Mouse (Mus musculus) gastrocnemius, postnatal 4 days (tissue): ENCODE measurements around the gene Hnrnpab. TPM values are rescaled to one million over a fixed set of nuclear protein-coding genes. Genes with fewer than 3 reads are reported as not detected.

Source experiments
- DNase-seq, 2 experiments: peaks; one replicate each; pipeline ENCODE4 v3.0.0; 2021 to 2022; ENCODE audit warnings: low spot score in 2 of 2, mixed read lengths in 2 of 2
- total RNA-seq, 2 experiments: library from RNA; stranded (reverse); gene quantifications; 2 replicates each; pipeline ENCODE4 v1.2.3; 2021

Hnrnpab gene
- total RNA-seq, 2 experiments from 2014 or later = 218 to 241 TPM

DNA sequence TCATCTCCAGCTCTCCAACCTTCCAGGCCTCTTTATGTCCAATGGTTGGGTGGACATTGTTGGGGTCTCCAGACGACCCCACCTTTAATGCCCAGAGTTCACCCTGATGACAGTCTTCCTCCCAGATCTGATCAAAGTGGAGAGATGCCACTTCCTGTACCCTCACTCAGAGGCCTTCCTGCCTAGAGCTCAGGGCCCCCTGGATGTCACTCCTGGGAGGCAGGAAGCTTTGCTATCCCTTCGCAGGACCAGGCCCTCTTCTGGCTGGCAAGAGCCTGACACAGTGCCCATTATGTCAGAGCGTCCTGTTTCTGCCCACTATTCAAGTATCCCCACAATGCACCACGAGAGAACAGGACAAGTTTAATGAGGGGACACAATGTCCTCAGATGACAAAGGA is 27.6 kb downstream of the Hnrnpab start:
- no peak for DNase-seq

DNA sequence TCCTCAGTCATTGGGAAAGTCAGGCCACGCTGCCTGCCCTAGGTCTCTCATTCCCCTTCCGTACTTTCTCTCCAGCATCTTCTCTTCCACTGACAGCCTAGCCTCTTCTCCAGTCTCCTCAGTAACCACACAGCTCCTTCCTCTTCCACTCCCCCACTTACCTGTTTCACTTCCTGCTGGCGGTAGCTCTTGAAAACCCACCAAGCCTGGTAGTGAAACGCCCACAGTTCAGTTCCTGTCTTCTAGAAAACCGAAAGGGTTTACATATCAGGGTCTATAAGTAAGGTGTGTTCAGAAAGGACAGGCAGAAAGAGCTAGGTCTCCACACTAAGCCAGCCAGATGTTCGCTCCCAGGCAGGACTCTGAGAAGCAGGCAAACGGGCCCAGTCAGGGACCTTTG is 29.1 kb downstream of the Hnrnpab start:
- DNase-seq = no peak

DNA sequence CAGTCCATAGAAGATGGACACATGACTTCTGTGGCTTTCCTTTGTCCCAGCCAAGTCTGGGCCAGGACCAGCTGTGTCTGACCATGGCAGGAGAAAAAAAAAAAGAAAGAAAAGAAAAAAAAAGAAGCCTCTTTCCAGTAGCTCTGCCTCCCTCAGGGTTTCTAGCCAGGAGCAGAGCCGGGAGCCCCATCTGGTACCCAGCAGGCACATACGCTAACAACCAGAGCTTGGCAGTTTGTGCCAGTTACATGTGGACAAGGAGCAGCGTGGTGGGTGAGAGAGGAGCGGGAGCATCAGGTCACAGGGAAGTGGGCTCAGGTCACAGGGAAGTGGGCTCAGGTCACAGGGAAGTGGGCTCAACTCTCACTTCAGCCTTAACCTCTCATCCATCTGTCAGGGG is 30.2 kb downstream of the Hnrnpab start:
- DNase-seq = no peak

DNA sequence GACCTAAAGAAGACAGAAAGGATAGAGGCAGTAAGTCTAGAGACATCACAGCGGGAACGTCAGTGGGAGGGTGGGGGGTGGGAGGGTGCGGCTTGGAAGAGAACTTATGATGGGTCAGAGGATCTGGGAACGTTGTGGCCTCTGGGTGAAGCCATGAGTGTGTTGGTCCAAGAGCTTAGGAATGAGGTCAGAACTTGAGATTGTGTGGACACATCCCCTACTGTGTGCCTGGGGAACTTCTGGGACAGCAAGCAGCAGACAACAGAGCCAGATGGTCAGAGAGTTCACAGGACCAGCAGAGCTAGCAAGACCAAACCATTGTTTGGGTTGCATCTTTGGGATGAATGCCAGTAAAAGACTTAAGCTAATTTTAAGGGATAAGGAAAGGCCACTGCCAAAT is 37.8 kb downstream of the Hnrnpab start:
- no peak for DNase-seq

DNA sequence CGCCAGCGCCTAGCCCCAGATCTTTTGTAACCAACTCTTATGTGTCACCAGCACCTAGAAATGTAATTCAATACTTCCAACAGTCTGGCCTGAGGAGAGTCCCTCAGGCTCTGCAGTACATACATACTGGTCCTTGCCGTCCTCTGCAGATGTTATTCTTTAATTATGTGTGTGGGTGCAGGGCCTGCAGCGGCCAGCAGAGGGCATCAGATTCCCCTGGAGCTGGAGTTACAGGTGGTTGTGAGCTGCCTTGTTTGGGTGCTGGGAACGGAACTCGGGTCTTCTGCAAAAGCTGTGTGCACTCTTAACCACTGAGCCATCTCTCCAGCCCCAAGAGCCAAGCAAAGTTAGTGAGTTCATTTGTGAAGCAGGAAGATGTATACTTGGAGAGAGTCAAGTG is 40.7 kb downstream of the Hnrnpab start:
- no peak for DNase-seq

DNA sequence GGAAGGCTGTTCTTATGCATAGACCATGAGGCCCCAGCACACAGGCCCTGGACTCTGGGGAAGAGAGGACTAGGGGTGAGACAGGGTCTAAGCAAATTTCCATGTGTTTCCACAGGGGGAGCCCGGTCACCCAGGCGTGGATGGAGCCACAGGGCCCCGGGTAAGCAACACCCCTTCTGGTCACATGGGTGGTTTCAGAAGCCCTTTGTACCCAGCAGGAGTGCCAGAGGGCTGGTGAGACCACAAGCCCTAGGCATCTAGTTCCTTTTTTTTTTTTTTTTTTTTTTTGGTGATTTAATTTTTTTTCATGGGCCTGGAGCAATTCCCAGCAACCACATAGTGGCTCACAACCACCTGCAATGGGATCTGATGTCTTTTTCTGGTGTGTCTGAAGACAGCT is 41.6 kb downstream of the Hnrnpab start:
- no peak for DNase-seq

DNA sequence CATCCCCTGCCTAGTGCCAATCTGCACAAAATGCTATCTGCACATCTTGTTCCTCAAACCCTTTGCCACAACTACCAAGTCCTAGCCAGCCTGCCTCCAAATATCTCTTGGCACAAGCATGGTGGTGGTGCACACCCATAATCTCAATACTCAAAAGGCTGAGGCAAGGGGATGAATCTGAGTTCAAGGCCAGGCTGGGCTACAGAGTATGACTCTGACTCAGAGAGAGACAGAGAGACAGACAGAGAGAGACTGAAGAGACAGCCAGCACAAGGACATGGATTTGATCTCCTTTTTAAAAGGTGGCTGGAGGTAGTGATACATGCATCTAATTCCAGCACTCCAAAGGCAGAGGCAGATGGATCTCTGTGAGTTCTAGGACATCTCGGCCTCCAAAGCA is 43.4 kb downstream of the Hnrnpab start:
- DNase-seq = no peak

DNA sequence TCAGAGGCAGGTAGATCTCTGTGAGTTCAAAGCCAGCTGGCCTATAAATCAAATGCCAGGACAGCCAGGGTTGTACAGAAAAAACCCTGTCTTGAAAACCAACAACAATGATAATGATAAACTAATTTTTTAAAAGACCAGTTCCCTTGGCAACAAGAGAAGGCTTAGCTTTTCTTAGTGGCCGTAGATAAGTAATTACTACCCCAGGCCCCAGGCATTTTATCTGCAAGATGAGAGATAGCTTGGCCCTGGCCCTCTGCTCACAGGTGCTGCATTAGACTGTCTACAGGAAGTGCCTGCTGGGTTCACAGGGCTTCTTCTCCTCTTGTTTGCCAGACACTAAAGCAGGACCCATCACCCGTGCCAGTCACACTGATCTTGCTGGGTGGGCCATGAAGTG is 51.6 kb downstream of the Hnrnpab start:
- no peak for DNase-seq

DNA sequence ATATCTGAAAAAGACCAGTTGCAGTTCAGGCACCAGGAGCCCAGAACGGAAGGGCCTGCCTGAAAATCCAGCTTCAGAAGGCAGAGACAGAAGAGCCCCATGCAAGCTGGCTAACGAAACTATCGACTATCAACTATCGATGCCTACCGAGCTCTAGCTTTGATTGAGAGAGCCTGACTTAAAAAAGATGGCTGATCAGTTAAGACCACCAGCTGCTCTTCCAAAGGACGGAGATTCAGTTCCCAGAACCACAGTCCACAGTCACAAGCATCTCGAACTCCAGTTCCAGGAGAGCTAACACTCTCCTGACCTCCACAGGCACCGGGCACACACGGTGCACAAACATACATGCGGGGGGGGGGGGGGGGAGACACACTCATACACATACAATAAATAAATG is 52.1 kb downstream of the Hnrnpab start:
- DNase-seq = no peak

DNA sequence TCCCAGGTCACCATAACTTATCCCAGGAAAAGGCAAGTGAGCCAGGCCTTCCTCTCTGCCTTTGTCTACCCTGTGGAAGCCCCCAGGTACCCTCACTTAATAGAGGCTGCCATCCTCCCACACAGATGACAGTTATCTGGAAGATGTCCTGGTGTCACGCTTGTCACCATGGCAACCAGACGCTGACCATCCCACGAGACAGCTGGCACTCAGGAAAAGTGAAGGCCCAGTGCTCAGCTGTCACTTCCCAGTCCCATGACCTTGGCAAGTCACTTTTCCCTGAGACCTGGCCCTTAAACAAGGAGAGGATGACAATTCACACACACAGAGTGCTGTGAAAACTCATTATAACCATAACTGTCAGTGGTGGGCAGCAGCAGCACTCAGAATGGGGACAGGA is 54.6 kb downstream of the Hnrnpab start:
- DNase-seq = no peak

DNA sequence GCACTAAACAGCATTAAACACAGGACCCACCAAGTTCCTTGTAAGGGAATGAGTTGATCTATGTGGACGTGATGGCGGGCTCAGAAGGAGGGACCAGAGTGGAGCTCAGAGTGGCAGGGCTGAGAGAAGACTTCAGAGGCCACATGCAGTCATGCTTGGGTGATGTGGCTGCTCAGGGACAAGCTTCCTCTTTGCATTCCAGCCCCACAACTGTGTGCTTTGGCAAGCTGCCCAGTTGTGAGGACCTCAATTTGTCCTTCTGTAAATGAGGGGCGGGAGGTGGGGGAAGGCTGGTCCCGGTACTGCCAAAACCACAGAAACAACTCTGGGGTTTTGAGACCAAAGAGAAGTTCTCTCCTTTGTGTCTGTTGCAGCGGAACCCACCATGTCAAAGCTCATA is 55.4 kb downstream of the Hnrnpab start:
- no peak for DNase-seq

Other genes starting within 250 kb of the Hnrnpab start
- 10 to 100 TPM; 18.7 to 20.9 TPM for gene Phykpl, start 22.1 kb downstream of the Hnrnpab start, total RNA-seq
- 10 to 100 TPM; 35.4 to 37.3 TPM for gene Nhp2, start 12.9 kb upstream of the Hnrnpab start, total RNA-seq
- 10 to 100 TPM; 20.9 to 23.0 TPM for gene Rmnd5b, start 29.0 kb upstream of the Hnrnpab start, total RNA-seq
- 10 to 100 TPM; 20.9 to 22.7 TPM for gene N4bp3, start 44.0 kb upstream of the Hnrnpab start, total RNA-seq
- gene D930048N14Rik, start 44.1 kb upstream of the Hnrnpab start, total RNA-seq = 1 to 10 TPM; 1.1 to 1.6 TPM
- gene 0610009B22Rik, start 82.0 kb upstream of the Hnrnpab start, total RNA-seq = 10 to 100 TPM; 25.1 to 25.6 TPM
- 10 to 100 TPM; 23.4 to 28.3 TPM for gene Sec24a, start 156.8 kb upstream of the Hnrnpab start, total RNA-seq
- 10 to 100 TPM; 68.2 to 70.9 TPM for gene Sar1b, start 156.8 kb upstream of the Hnrnpab start, total RNA-seq